23 mouse cellular contexts compared by ENCODE assay signal in the genomic region with DNA sequence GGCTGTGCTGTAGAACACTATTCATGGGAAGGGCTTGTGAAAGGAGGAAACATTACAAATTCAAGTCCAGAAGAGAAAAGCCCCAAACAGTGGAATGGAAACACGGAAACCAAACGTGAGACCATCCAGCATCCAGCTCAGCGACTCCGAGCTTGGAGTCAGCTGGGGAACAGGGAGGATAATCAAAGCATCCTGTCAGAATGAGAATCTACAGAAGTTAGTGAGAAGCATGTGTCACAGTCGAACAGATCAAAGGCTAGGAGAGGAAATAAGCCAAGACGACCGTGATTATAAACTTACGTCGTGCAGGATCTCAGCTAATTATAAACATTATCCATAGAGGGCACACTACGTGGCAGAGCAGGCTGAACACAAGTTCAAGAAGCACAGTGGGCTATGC.
DNase-seq lines count a peak whose midpoint lies in the region; ATAC-seq and TF ChIP-seq lines count a peak whose summit lies in the region.
"Had no signal": no experiment of that assay in that cellular context is flagged by ENCODE, and none has a peak within 500 bp of the region (broad histone marks: within the 10 kb centered on the region; RNA-seq: fewer than 3 reads in every experiment).

No protein-coding gene starts in this region.

- DNase-seq in embryo, embryonic 10 days (ENCODE audit: low spot score), result peak; percentile 35
- DNase-seq in embryo, embryonic 11 days, result no peak
- no peak for DNase-seq in layer of hippocampus, adult 2 months (ENCODE audit: low spot score in 2 of 2)
- no peak for DNase-seq in layer of hippocampus, postnatal 25 days (ENCODE audit: extremely low spot score in 1 of 2, low spot score in 1 of 2)
- DNase-seq in embryonic facial prominence, embryonic 11.5 days (ENCODE audit: low spot score), result peak; percentile 75
- DNase-seq in naive thymus-derived CD4-positive, alpha-beta T cell, adult 2 months (ENCODE audit: low read depth), result peak; percentile 28
- no peak for DNase-seq in urinary bladder, postnatal 10 days (ENCODE audit: low spot score)
- DNase-seq: adrenal gland, adult 2 months; cerebellum, adult 11 months; cerebellum, adult 9-11 months; gastrocnemius, postnatal 25 days; heart, adult 2 months; kidney, adult 8-10 months; kidney, postnatal 14 days; layer of hippocampus, postnatal 36 days; lung, adult 2 months; lung, postnatal 4 days; midbrain, embryonic 14.5 days had no signal

- no peaks in the 10 kb centered on the region for H3K27me3 ChIP-seq in embryonic facial prominence, embryonic 11.5 days (ENCODE audit: control insufficient read depth, insufficient read depth, low read length)
- H3K27me3 ChIP-seq: forebrain, embryonic 12.5 days; hindbrain, embryonic 12.5 days; liver, embryonic 12.5 days; neural tube, embryonic 12.5 days had no signal

- H3K4me2 ChIP-seq in embryonic facial prominence, embryonic 11.5 days (ENCODE audit: low read depth, low read length), result no peak overlapping the region
- H3K4me2 ChIP-seq: forebrain, embryonic 12.5 days; hindbrain, embryonic 12.5 days; limb, embryonic 12.5 days; liver, embryonic 12.5 days; neural tube, embryonic 12.5 days had no signal

- no peak overlapping the region for H3K4me3 ChIP-seq in layer of hippocampus, adult 2 months
- no peak overlapping the region for H3K4me3 ChIP-seq in embryonic facial prominence, embryonic 11.5 days (ENCODE audit: low read depth, low read length)
- H3K4me3 ChIP-seq: forebrain, embryonic 12.5 days; heart, adult 2 months; hindbrain, embryonic 12.5 days; limb, embryonic 12.5 days; liver, embryonic 12.5 days; neural tube, embryonic 12.5 days had no signal

- no peak for TF ChIP-seq CTCF in layer of hippocampus, adult 2 months (conservative IDR thresholded peaks at IDR 0.05)

- H3K9ac ChIP-seq in embryonic facial prominence, embryonic 11.5 days (replicated peaks; ENCODE audit: low read length), result no peak overlapping the region
- H3K9ac ChIP-seq: forebrain, embryonic 12.5 days; hindbrain, embryonic 12.5 days; limb, embryonic 12.5 days; liver, embryonic 12.5 days; neural tube, embryonic 12.5 days had no signal

- H3K9me3 ChIP-seq in embryonic facial prominence, embryonic 11.5 days (replicated peaks; ENCODE audit: control insufficient read depth, low read length), result no peaks in the 10 kb centered on the region
- H3K9me3 ChIP-seq: forebrain, embryonic 12.5 days; hindbrain, embryonic 12.5 days; limb, embryonic 12.5 days; liver, embryonic 12.5 days; neural tube, embryonic 12.5 days had no signal

- ATAC-seq in embryonic facial prominence, embryonic 11.5 days (replicated peaks; ENCODE audit: insufficient number of reproducible peaks, low FRiP score, low TSS enrichment, low read depth), result no peak; the same call in 1 of the 2 replicates
- ATAC-seq: liver, embryonic 12.5 days had no signal

- WGBS in embryonic facial prominence, embryonic 11.5 days, result 35% methylated on average over 10 of the region's 10 CpGs

- H3K27ac ChIP-seq in layer of hippocampus, adult 2 months, result peak overlapping the region; percentile 72; the same call in 1 of the 2 replicates
- H3K27ac ChIP-seq in embryonic facial prominence, embryonic 11.5 days (replicated peaks; ENCODE audit: low read depth, low read length), result 0 out of 2 replicates have a peak overlapping the region, but pooled peaks have one; percentile 21
- H3K27ac ChIP-seq: forebrain, embryonic 12.5 days; heart, adult 2 months; hindbrain, embryonic 12.5 days; limb, embryonic 12.5 days; liver, embryonic 12.5 days; neural tube, embryonic 12.5 days had no signal

- no peaks in the 10 kb centered on the region for H3K4me1 ChIP-seq in embryonic facial prominence, embryonic 11.5 days (ENCODE audit: control insufficient read depth, insufficient read depth, low read length)
- H3K4me1 ChIP-seq: forebrain, embryonic 12.5 days had no signal

- no peaks in the 10 kb centered on the region for H3K36me3 ChIP-seq in embryonic facial prominence, embryonic 11.5 days (replicated peaks; ENCODE audit: control insufficient read depth, insufficient read depth, low read depth, low read length)
- H3K36me3 ChIP-seq: forebrain, embryonic 12.5 days; hindbrain, embryonic 12.5 days; limb, embryonic 12.5 days; liver, embryonic 12.5 days; neural tube, embryonic 12.5 days had no signal

Comparison
In these comparisons a context has a peak if more than half of its experiments do, and no peak if none do; other contexts are left out.
1. DNase-seq: peak in embryo, embryonic 10 days (single experiment), embryonic facial prominence, embryonic 11.5 days (single experiment) and naive thymus-derived CD4-positive, alpha-beta T cell, adult 2 months (single experiment); none in embryo, embryonic 11 days (single experiment), layer of hippocampus, adult 2 months (0 of 2), layer of hippocampus, postnatal 25 days (0 of 2) and urinary bladder, postnatal 10 days (single experiment).